Mouse (Mus musculus): ENCODE measurements at regions not wholly inside any gene's neighbourhood (a gene's known extent, or its start where the extent isn't known, plus 50 kb on each side); places are given as distances from the start of the nearest gene placed in this dataset.
A peak's percentile ranks its signal among the peaks of the same experiment; 100 is the strongest.

- TF ChIP-seq CTCF (IDR thresholded peaks at IDR 0.05; ENCODE audit: borderline replicate concordance, insufficient read depth, low read depth, low read length) (peak; percentile 76), POLR2A (IDR thresholded peaks at IDR 0.05; ENCODE audit: borderline replicate concordance, insufficient read depth, low read length) (no peak)
These were observed 58.0 kb upstream of the Sec14l1 start for GRCm38 (mm10) chr11:117056958-117057357.

Measured in cerebellum, adult 2 months (tissue).